Mouse (Mus musculus): Measurements from ENCODE around the gene Mat2a. TPM values are rescaled to one million over a fixed set of nuclear protein-coding genes. Genes with fewer than 3 reads are reported as not detected.

Mat2a gene
- total and polyA plus RNA-seq, 3 experiments = 166 to 456 (median 218) TPM

DNA sequence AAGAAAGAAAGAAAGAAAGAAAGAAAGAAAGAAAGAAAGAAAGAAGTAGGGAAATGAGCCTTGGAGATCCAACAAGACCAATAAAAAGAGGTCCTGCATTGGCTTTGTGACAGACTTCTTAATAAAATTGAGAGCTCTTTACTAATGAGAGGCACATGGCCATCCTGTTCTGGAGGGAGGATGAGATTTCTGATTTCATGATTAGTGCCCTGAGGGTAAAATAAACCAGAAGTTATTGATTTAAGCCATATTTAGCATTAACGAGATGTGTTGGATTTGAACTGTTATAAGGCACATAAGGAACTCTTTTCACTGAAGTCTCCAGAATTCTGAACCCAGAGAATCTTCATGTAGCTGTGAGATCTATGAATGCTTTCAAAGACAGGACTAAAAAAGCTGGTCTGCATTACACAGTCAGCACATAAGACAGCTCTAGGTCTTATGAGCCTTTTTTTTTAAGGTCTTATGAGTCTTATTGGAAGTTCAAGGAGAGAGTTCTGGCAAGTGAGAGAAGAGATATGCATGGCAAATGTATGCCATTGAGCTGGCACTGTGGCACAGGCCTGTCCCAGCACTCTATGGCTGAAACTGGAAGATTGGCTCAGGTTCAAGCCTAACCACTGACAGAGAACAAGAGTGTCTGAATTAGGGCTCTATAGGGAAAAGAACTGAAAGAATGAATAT, 3.7 kb upstream of the Mat2a start:
- in situ Hi-C loops (cut with MboI; ENCODE audit: low pct_ligation_motif_present, low pct_unique_long_range_greater_than_20kb, low sequenced_read_pairs) = no loop called here
- dilution Hi-C loops (cut with MboI; ENCODE audit: extremely low pct_ligation_motif_present, extremely low pct_unique_long_range_greater_than_20kb, low sequenced_read_pairs) = no loop called here
- Histone ChIP-seq H3K36me3 (replicated peaks in 1 of 2; ENCODE audit: control insufficient read depth in 1 of 2, insufficient read depth in 1 of 2, low read length in 1 of 2) (peaks cover 0 to 3% of the 10 kb centered on the region in 2 experiments), H3K4me1 (ENCODE audit: control insufficient read depth in 1 of 2, insufficient read depth in 2 of 2) (peaks cover 3 to 16% of the 10 kb centered on the region in 2 experiments), H3K79me2 (replicated peaks; ENCODE audit: control insufficient read depth, extremely low read depth, insufficient read depth, poor library complexity, severe bottlenecking) (peaks cover 13% of the 10 kb centered on the region), H3K27me3 (replicated peaks) (peaks cover 4% of the 10 kb centered on the region), H3K4me3 (replicated peaks in 1 of 3; ENCODE audit: low read depth in 2 of 3, low read length in 2 of 3, poor library complexity in 1 of 3) (no peak overlapping the region), H3K9me3 (replicated peaks; ENCODE audit: low read length) (peaks cover 2% of the 10 kb centered on the region), H3K4me2 (ENCODE audit: insufficient read depth, low read depth, poor library complexity, severe bottlenecking) (no peak overlapping the region), H3K9ac (ENCODE audit: insufficient read depth, low read depth) (no peak overlapping the region), H3K27ac (ENCODE audit: insufficient read depth, low read depth) (no peak overlapping the region)
- no peak for DNase-seq (ENCODE audit: extremely low read depth)
- no peak for TF ChIP-seq JUN (IDR thresholded peaks at IDR 0.05; ENCODE audit: insufficient read depth, low read depth, low read length)
- no peak for TF ChIP-seq IRF4 (IDR thresholded peaks at IDR 0.05; ENCODE audit: low read depth, low read length)
- no peak for TF ChIP-seq RAD21 (IDR thresholded peaks at IDR 0.05; ENCODE audit: low read depth, low read length)
- no peak for TF ChIP-seq UBTF (IDR thresholded peaks at IDR 0.05; ENCODE audit: low read depth, low read length)
- no peak for TF ChIP-seq ELF1 (IDR thresholded peaks at IDR 0.05; ENCODE audit: low read depth, low read length)
- no peak for TF ChIP-seq SMC3 (IDR thresholded peaks at IDR 0.05; ENCODE audit: low read depth, low read length)
- no peak for TF ChIP-seq CHD2 (IDR thresholded peaks at IDR 0.05; ENCODE audit: low read length)
- TF ChIP-seq ZMIZ1 (IDR thresholded peaks at IDR 0.05; ENCODE audit: low read depth, low read length) = no peak
- TF ChIP-seq TCF12 (IDR thresholded peaks at IDR 0.05; ENCODE audit: low read depth, low read length) = no peak
- no peak for TF ChIP-seq KAT2A (IDR thresholded peaks at IDR 0.05; ENCODE audit: insufficient replicate concordance, low read length)

DNA sequence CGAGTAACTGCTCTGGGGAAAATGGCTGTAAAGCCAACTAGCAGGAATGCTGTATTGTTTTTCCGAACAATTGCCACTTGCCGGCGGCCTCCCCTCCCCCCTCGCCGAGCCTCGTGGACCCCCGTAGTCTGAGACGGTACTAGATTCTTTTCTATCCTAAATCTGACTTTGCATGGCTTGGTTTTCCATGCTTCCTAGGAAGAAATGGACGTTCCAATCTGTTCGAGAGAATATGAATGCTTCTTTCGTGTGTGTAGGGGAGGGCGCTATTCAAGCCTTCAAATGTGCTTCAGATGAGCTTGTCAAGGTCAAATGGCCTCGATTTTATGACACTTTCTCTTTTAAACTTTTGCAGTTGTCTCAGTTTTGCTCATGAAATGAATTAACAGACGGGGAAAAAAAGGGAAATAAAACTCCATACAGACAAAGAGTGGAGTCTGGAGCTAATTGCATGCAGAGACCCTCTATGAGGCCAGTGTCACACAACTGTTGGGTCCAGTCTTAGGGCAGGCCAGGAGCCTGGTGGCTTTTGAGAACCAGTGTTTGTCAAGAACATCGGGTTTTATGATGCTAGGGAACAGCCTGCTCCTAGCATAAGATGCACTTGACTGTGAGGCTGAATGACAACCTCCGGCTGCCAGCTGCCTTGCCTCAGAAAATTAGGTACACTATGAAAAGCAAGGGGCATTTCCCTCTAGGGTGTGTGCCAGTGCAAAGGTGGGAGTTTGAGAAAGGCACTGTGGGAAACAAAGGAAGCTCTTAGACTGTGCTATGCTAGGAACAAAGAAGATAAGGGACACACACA, 1.0 kb upstream of the Mat2a start:
- dilution Hi-C loops (cut with MboI; ENCODE audit: extremely low pct_ligation_motif_present, extremely low pct_unique_long_range_greater_than_20kb, low sequenced_read_pairs) (no loop called here), in situ Hi-C loops (cut with MboI; ENCODE audit: low pct_ligation_motif_present, low pct_unique_long_range_greater_than_20kb, low sequenced_read_pairs) (no loop called here)
- Histone ChIP-seq H3K79me2 (replicated peaks; ENCODE audit: control insufficient read depth, extremely low read depth, insufficient read depth, poor library complexity, severe bottlenecking) (peaks cover 39% of the 10 kb centered on the region), H3K4me2 (ENCODE audit: insufficient read depth, low read depth, poor library complexity, severe bottlenecking) (peak overlapping the region; percentile 77), H3K9me3 (replicated peaks; ENCODE audit: low read length) (no peaks in the 10 kb centered on the region), H3K4me1 (ENCODE audit: control insufficient read depth in 1 of 2, insufficient read depth in 2 of 2) (peaks cover 5 to 37% of the 10 kb centered on the region in 2 experiments), H3K9ac (ENCODE audit: insufficient read depth, low read depth) (peak overlapping the region; percentile 98), H3K27ac (ENCODE audit: insufficient read depth, low read depth) (peak overlapping the region; percentile 61), H3K36me3 (replicated peaks in 1 of 2; ENCODE audit: control insufficient read depth in 1 of 2, insufficient read depth in 1 of 2, low read length in 1 of 2) (peaks cover 18 to 28% of the 10 kb centered on the region in 2 experiments), H3K27me3 (replicated peaks) (no peaks in the 10 kb centered on the region), H3K4me3 (replicated peaks in 1 of 3; ENCODE audit: low read depth in 2 of 3, low read length in 2 of 3, poor library complexity in 1 of 3) (peak overlapping the region; percentile 41 to 98 (median 98))
- TF ChIP-seq MAX (IDR thresholded peaks at IDR 0.05; ENCODE audit: low read length) (peak; percentile 3; the same call in 1 of the 2 replicates), MEF2A (IDR thresholded peaks at IDR 0.05; ENCODE audit: borderline replicate concordance, low read depth, low read length) (0 out of 2 replicates have a peak, but pooled peaks have one; percentile 22), ZMIZ1 (IDR thresholded peaks at IDR 0.05; ENCODE audit: low read depth, low read length) (0 out of 2 replicates have a peak, but pooled peaks have one; percentile 35), SIN3A (IDR thresholded peaks at IDR 0.05; ENCODE audit: low read length) (peak; percentile 63), RCOR1 (conservative IDR thresholded peaks at IDR 0.05; ENCODE audit: low read depth, low read length) (no peak), MAFK (IDR thresholded peaks at IDR 0.05; ENCODE audit: insufficient replicate concordance, low read length) (no peak), TCF12 (IDR thresholded peaks at IDR 0.05; ENCODE audit: low read depth, low read length) (no peak), CTCF (conservative IDR thresholded peaks at IDR 0.05 in 1 of 2, IDR thresholded peaks at IDR 0.05 in 1 of 2; ENCODE audit: low read depth in 2 of 2, low read length in 2 of 2) (peak in 1 of 2 experiments; percentile 16; a peak in 1 of 4 replicates), CHD1 (IDR thresholded peaks at IDR 0.05; ENCODE audit: low read depth, low read length) (0 out of 2 replicates have a peak, but pooled peaks have one; percentile 38), MAZ (IDR thresholded peaks at IDR 0.05; ENCODE audit: low read depth, low read length) (0 out of 2 replicates have a peak, but pooled peaks have one; percentile 37)
- peak; percentile 27 for DNase-seq (ENCODE audit: extremely low read depth)

Measured in CH12.LX (cell line).